Mouse (Mus musculus): ENCODE measurements around the gene Spc24. TPM values are rescaled to one million over a fixed set of nuclear protein-coding genes. Genes with fewer than 3 reads are reported as not detected.

The Spc24 gene
- polyA plus RNA-seq, 1 experiment from 2014 or later = 10.4 TPM

DNA sequence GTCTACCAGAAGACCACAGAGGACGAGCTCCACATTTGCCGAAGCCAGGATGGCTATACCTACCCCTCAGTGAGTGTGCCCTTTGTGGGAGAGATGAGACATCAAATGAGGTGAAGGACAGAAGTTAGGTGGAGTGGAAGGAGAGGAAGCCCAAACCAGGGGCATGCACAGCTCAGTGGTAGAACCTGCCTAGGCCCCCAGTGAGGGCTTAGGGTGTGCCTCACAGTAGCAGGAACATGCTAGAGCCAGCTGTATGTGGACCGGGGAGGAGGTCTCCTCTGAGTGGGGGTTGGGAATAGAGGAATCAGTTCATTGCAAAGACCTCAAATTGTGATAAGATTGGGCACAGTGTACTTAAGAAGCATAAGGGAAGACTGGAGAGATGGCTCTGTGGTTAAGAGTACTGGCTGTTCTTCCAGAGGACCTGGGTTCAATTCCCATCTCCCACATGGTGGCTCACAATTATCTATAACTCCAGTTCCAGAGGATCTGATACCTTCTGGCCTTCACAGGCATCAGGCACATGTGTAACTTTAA lies 12.8 kb downstream of the Spc24 start:
- WGBS = 92% methylated on average over 3 of the region's 3 CpGs
- Histone ChIP-seq H3K36me3 (ENCODE audit: control insufficient read depth, insufficient read depth, low read length) (peaks cover 25% of the 10 kb centered on the region), H3K4me2 (ENCODE audit: low read length) (no peak overlapping the region), H3K27ac (ENCODE audit: low read length) (no peak overlapping the region), H3K9me3 (replicated peaks; ENCODE audit: control insufficient read depth, low read length, poor library complexity, severe bottlenecking) (no peaks in the 10 kb centered on the region), H3K27me3 (ENCODE audit: control insufficient read depth, insufficient read depth, low read depth, low read length) (no peaks in the 10 kb centered on the region), H3K9ac (ENCODE audit: low read depth, low read length) (no peak overlapping the region), H3K4me1 (ENCODE audit: control insufficient read depth, insufficient read depth, low read length) (no peaks in the 10 kb centered on the region), H3K4me3 (ENCODE audit: low read depth, low read length) (no peak overlapping the region)
- no peak for ATAC-seq

DNA sequence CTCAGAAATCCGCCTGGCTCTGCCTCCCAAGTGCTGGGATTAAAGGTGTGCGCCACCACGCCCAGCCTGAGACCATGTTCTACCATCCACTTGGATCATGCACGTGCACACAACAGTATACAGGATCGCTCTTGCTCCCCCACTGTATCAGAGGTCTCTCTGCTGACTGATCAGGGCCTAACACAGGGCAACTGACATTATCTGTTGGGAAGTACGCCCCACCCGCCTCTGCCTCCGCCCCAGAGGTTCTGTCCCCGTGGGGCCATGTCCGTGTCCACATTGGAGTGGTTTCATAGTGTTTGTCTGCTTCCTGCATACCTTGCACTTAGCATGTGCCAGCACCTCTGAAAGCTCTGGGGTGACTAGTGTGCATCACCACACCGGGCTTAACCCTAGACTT lies 18.6 kb downstream of the Spc24 start:
- WGBS = 98% methylated on average over 11 of the region's 11 CpGs
- Histone ChIP-seq H3K27ac (ENCODE audit: low read length) (no peak overlapping the region), H3K27me3 (ENCODE audit: control insufficient read depth, insufficient read depth, low read depth, low read length) (no peaks in the 10 kb centered on the region), H3K36me3 (ENCODE audit: control insufficient read depth, insufficient read depth, low read length) (peaks cover 61% of the 10 kb centered on the region), H3K4me3 (ENCODE audit: low read depth, low read length) (no peak overlapping the region), H3K9ac (ENCODE audit: low read depth, low read length) (no peak overlapping the region), H3K4me2 (ENCODE audit: low read length) (no peak overlapping the region), H3K4me1 (ENCODE audit: control insufficient read depth, insufficient read depth, low read length) (no peaks in the 10 kb centered on the region), H3K9me3 (replicated peaks; ENCODE audit: control insufficient read depth, low read length, poor library complexity, severe bottlenecking) (no peaks in the 10 kb centered on the region)
- no peak for ATAC-seq

DNA sequence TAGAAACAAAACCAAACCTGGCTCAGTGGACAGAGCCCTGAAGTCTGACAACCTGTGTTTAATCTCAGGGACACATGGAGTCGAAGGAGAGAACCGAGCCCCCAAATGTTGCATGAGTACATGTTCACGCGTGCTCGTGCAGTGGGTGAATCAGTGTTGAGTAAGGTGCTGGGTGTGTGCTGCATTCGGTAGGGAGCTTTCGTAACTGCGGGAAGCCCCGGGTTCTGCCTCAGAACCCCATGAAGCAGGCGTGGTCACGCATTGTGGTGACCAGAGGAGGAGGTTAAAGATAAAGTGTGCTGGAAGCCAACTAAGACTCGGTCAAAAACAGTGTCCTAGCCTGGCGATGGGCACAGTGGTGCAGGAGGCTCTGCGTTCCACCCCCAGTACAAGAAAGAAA lies 19.7 kb downstream of the Spc24 start:
- ATAC-seq = no peak
- 96% methylated on average over 14 of the region's 14 CpGs for WGBS
- H3K27me3 ChIP-seq (ENCODE audit: control insufficient read depth, insufficient read depth, low read depth, low read length) = no peaks in the 10 kb centered on the region
- no peak overlapping the region for H3K4me3 ChIP-seq (ENCODE audit: low read depth, low read length)
- H3K36me3 ChIP-seq (ENCODE audit: control insufficient read depth, insufficient read depth, low read length) = peaks cover 54% of the 10 kb centered on the region
- H3K9me3 ChIP-seq (replicated peaks; ENCODE audit: control insufficient read depth, low read length, poor library complexity, severe bottlenecking) = no peaks in the 10 kb centered on the region
- no peak overlapping the region for H3K27ac ChIP-seq (ENCODE audit: low read length)
- H3K4me1 ChIP-seq (ENCODE audit: control insufficient read depth, insufficient read depth, low read length) = no peaks in the 10 kb centered on the region
- no peak overlapping the region for H3K9ac ChIP-seq (ENCODE audit: low read depth, low read length)
- no peak overlapping the region for H3K4me2 ChIP-seq (ENCODE audit: low read length)

DNA sequence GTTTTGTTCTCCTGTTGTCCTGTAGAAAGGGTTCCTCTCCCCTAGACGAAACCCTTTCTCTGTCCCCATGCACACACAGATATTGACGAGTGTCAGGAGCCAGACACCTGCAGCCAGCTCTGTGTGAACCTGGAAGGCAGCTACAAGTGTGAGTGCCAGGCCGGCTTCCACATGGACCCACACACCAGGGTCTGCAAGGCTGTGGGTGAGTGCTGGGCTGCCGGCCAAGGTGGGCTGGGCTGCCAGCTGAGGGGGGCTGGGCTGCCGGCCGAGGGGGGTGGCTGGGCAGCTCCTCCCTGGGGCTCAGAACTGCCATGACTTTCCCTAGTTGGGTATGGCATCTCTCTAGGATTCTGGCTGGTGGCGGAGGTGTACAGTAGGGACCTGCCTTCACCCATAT lies 21.3 kb downstream of the Spc24 start:
- Histone ChIP-seq H3K27ac (ENCODE audit: low read length) (no peak overlapping the region), H3K4me3 (ENCODE audit: low read depth, low read length) (no peak overlapping the region), H3K9ac (ENCODE audit: low read depth, low read length) (no peak overlapping the region), H3K4me1 (ENCODE audit: control insufficient read depth, insufficient read depth, low read length) (no peaks in the 10 kb centered on the region), H3K9me3 (replicated peaks; ENCODE audit: control insufficient read depth, low read length, poor library complexity, severe bottlenecking) (no peaks in the 10 kb centered on the region), H3K27me3 (ENCODE audit: control insufficient read depth, insufficient read depth, low read depth, low read length) (no peaks in the 10 kb centered on the region), H3K4me2 (ENCODE audit: low read length) (no peak overlapping the region), H3K36me3 (ENCODE audit: control insufficient read depth, insufficient read depth, low read length) (peaks cover 60% of the 10 kb centered on the region)
- no peak for ATAC-seq
- 90% methylated on average over 7 of the region's 7 CpGs for WGBS

DNA sequence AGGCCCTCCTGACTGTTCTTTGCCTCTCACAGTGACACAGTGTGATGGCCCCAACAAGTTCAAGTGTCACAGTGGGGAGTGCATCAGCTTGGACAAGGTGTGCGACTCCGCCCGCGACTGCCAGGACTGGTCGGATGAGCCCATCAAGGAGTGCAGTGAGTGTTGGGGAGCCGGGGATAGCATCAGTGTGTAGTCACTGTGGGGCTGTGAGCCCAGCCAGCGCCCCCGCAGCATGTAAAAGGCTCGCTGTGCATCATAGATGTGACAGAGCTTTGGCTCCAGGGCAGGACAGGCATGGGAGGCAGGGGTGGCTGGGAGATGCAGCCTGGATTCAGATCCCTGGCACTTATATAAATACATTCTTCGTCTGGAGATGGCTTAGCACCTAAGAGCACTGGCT lies 22.9 kb downstream of the Spc24 start:
- H3K4me1 ChIP-seq (ENCODE audit: control insufficient read depth, insufficient read depth, low read length) = no peaks in the 10 kb centered on the region
- H3K4me3 ChIP-seq (ENCODE audit: low read depth, low read length) = no peak overlapping the region
- H3K27me3 ChIP-seq (ENCODE audit: control insufficient read depth, insufficient read depth, low read depth, low read length) = no peaks in the 10 kb centered on the region
- H3K27ac ChIP-seq (ENCODE audit: low read length) = no peak overlapping the region
- H3K9me3 ChIP-seq (replicated peaks; ENCODE audit: control insufficient read depth, low read length, poor library complexity, severe bottlenecking) = no peaks in the 10 kb centered on the region
- WGBS = 97% methylated on average over 10 of the region's 10 CpGs
- H3K36me3 ChIP-seq (ENCODE audit: control insufficient read depth, insufficient read depth, low read length) = peaks cover 62% of the 10 kb centered on the region
- H3K4me2 ChIP-seq (ENCODE audit: low read length) = no peak overlapping the region
- no peak for ATAC-seq
- no peak overlapping the region for H3K9ac ChIP-seq (ENCODE audit: low read depth, low read length)

DNA sequence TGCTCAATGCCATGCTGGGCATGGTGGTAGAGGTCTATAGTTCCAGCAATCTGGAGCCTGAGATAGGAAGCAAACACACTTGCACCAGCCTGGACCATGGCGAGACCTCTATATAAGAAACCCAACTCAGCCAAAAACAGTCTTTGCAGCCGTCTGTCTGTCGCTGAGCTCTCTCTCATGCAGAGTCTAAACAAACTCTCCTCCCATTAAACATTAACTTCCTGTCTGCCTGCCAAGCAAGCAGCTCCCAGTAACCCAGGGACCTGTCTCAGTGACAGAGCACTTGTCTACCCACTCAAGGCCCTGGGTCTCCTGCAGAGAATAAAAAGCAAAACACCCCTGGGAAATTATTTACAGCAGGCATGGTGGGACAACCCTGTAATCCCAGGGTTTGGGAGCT lies 23.5 kb downstream of the Spc24 start:
- H3K4me2 ChIP-seq (ENCODE audit: low read length) = no peak overlapping the region
- no peaks in the 10 kb centered on the region for H3K27me3 ChIP-seq (ENCODE audit: control insufficient read depth, insufficient read depth, low read depth, low read length)
- H3K9ac ChIP-seq (ENCODE audit: low read depth, low read length) = no peak overlapping the region
- no peak overlapping the region for H3K4me3 ChIP-seq (ENCODE audit: low read depth, low read length)
- 87% methylated on average over 3 of the region's 3 CpGs for WGBS
- H3K4me1 ChIP-seq (ENCODE audit: control insufficient read depth, insufficient read depth, low read length) = no peaks in the 10 kb centered on the region
- H3K27ac ChIP-seq (ENCODE audit: low read length) = no peak overlapping the region
- no peak for ATAC-seq
- H3K9me3 ChIP-seq (replicated peaks; ENCODE audit: control insufficient read depth, low read length, poor library complexity, severe bottlenecking) = no peaks in the 10 kb centered on the region
- peaks cover 57% of the 10 kb centered on the region for H3K36me3 ChIP-seq (ENCODE audit: control insufficient read depth, insufficient read depth, low read length)

DNA sequence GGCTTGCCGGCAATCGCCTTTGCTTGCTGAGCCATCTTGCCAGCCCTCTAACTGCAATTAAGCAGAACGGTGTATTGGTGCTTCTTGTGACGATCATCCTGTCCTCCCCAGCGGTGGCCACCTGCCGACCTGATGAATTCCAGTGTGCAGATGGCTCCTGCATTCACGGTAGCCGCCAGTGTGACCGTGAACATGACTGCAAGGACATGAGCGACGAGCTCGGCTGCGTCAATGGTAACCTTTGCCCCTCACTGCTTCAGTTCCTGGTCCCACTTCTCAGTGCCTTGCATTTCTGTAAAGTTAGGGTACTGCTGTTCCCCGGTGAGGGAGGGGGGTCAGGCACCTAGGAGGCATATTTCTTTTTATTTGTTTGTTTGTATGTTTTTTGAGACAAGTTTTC lies 25.0 kb downstream of the Spc24 start:
- Histone ChIP-seq H3K27me3 (ENCODE audit: control insufficient read depth, insufficient read depth, low read depth, low read length) (no peaks in the 10 kb centered on the region), H3K4me3 (ENCODE audit: low read depth, low read length) (no peak overlapping the region), H3K9ac (ENCODE audit: low read depth, low read length) (no peak overlapping the region), H3K4me2 (ENCODE audit: low read length) (no peak overlapping the region), H3K4me1 (ENCODE audit: control insufficient read depth, insufficient read depth, low read length) (no peaks in the 10 kb centered on the region), H3K9me3 (replicated peaks; ENCODE audit: control insufficient read depth, low read length, poor library complexity, severe bottlenecking) (no peaks in the 10 kb centered on the region), H3K27ac (ENCODE audit: low read length) (no peak overlapping the region), H3K36me3 (ENCODE audit: control insufficient read depth, insufficient read depth, low read length) (peaks cover 52% of the 10 kb centered on the region)
- 89% methylated on average over 14 of the region's 14 CpGs for WGBS
- ATAC-seq = no peak

DNA sequence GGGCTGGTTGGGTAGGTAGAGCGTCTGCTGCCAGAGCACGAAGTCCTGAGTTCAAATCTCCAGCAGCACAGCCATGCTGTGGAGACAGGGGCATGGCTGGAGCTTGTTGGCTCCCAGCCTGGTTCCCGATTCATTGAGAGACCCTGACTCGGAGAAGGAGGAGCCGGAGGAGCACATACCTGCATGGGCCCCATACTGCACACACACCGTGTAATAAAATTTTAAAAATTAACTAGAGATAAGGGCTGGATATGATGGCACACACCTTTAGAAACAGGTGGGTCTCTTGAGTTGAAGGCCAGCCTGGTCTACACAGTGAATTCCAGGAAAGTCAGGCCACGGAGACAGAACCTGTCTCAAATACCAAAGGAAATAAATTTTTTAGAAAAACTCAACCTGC lies 26.1 kb downstream of the Spc24 start:
- no peaks in the 10 kb centered on the region for H3K27me3 ChIP-seq (ENCODE audit: control insufficient read depth, insufficient read depth, low read depth, low read length)
- no peak for ATAC-seq
- no peak overlapping the region for H3K27ac ChIP-seq (ENCODE audit: low read length)
- H3K4me1 ChIP-seq (ENCODE audit: control insufficient read depth, insufficient read depth, low read length) = no peaks in the 10 kb centered on the region
- no peak overlapping the region for H3K4me2 ChIP-seq (ENCODE audit: low read length)
- 95% methylated on average over 7 of the region's 7 CpGs for WGBS
- no peak overlapping the region for H3K4me3 ChIP-seq (ENCODE audit: low read depth, low read length)
- no peak overlapping the region for H3K9ac ChIP-seq (ENCODE audit: low read depth, low read length)
- no peaks in the 10 kb centered on the region for H3K9me3 ChIP-seq (replicated peaks; ENCODE audit: control insufficient read depth, low read length, poor library complexity, severe bottlenecking)
- peaks cover 42% of the 10 kb centered on the region for H3K36me3 ChIP-seq (ENCODE audit: control insufficient read depth, insufficient read depth, low read length)

DNA sequence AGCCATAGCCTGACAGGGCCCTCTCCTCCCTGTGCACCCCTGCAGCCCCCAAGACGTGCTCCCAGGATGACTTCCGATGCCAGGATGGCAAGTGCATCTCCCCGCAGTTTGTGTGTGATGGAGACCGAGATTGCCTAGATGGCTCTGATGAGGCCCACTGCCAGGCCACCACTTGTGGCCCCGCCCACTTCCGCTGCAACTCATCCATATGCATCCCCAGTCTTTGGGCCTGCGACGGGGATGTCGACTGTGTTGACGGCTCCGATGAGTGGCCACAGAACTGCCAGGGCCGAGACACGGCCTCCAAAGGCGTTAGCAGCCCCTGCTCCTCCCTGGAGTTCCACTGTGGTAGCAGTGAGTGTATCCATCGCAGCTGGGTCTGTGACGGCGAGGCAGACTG lies 26.7 kb downstream of the Spc24 start:
- no peak overlapping the region for H3K4me3 ChIP-seq (ENCODE audit: low read depth, low read length)
- ATAC-seq = no peak

More for the DNA sequence above, 26.7 kb downstream of the Spc24 start:
- no peaks in the 10 kb centered on the region for H3K4me1 ChIP-seq (ENCODE audit: control insufficient read depth, insufficient read depth, low read length)
- H3K4me2 ChIP-seq (ENCODE audit: low read length) = no peak overlapping the region
- H3K36me3 ChIP-seq (ENCODE audit: control insufficient read depth, insufficient read depth, low read length) = peaks cover 36% of the 10 kb centered on the region
- H3K9me3 ChIP-seq (replicated peaks; ENCODE audit: control insufficient read depth, low read length, poor library complexity, severe bottlenecking) = no peaks in the 10 kb centered on the region
- H3K9ac ChIP-seq (ENCODE audit: low read depth, low read length) = no peak overlapping the region
- H3K27ac ChIP-seq (ENCODE audit: low read length) = no peak overlapping the region
- H3K27me3 ChIP-seq (ENCODE audit: control insufficient read depth, insufficient read depth, low read depth, low read length) = no peaks in the 10 kb centered on the region
- 76% methylated on average over 17 of the region's 17 CpGs for WGBS

Data from midbrain, embryonic 16.5 days (tissue).